Mouse (Mus musculus): ENCODE results near the gene Urad. TPM values are rescaled to one million over a fixed set of nuclear protein-coding genes. Genes with fewer than 3 reads are reported as not detected.

Gene Urad
- total RNA-seq, 4 experiments from 2014 or later: not detected

- no peak for DNase-seq (ENCODE audit: low spot score in 2 of 2)
Measured at GRCm38 (mm10) chr5:147300917-147301780, 21.1 kb downstream of the Urad start.

DNA sequence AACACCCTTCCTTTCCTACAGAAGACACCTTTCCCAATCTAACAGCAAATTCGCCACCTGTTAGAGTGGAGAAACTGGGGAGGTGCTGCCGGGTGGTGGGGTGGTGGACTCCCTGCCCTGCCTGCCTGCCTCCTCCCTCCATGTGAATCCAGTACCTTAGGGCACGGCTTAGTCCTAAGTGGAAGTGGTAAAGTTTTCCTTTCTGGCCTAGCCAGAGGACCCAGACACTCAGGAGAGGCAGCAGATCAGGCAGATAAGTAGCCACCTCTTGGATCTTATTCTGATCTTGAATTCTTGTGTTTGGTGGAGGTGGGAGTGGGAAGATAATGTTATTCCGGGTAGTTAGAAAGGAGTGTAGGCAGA lies 22.3 kb downstream of the Urad start:
- DNase-seq (ENCODE audit: low spot score in 2 of 2): no peak

- DNase-seq (ENCODE audit: low spot score in 2 of 2): no peak
Measured at GRCm38 (mm10) chr5:147299255-147300000, 22.8 kb downstream of the Urad start.

- DNase-seq (ENCODE audit: low spot score in 2 of 2): no peak
Measured at GRCm38 (mm10) chr5:147297249-147297648, 25.0 kb downstream of the Urad start.

GRCm38 (mm10) chr5:147294121-147294520 lies 28.1 kb downstream of the Urad start:
- no peak for DNase-seq (ENCODE audit: low spot score in 2 of 2)

DNA sequence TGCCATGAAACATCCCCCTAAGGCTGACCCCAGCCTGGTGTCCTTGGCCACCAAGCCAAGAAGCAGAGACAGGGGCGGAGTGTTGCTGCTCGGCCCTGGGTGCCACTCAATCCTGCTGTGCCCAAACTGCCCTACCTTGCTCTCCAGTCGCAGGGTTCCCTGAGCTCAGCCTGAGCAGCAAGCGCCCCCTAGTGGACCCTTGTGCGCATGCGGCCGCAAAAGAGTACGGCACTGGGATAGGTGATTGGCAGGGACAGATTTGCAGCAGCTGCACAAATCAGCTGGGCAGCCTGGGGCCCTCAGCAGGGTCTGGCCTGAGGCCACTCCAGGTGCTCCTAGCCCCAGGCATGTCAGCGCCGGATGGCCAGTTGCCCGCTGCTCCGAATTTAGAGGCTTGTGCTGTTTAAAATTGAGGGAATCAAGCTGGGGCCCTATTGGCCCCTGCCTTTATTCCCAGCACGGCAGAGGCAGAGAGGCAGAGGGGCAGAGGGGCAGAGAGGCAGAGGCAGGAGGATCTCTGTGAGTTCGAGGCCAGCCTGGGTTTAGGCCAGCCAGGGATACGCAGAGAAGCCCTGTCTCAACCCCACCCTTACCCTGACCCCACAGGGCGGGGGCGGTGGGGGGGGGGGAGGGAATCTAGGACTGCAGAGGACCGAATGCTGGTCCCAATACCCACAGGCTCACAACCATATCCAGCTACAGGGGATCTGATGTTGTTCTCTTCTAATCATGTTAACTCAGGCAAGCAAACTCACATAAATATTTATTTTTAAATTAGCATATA lies 28.9 kb downstream of the Urad start:
- no peak for DNase-seq (ENCODE audit: low spot score in 2 of 2)

DNA sequence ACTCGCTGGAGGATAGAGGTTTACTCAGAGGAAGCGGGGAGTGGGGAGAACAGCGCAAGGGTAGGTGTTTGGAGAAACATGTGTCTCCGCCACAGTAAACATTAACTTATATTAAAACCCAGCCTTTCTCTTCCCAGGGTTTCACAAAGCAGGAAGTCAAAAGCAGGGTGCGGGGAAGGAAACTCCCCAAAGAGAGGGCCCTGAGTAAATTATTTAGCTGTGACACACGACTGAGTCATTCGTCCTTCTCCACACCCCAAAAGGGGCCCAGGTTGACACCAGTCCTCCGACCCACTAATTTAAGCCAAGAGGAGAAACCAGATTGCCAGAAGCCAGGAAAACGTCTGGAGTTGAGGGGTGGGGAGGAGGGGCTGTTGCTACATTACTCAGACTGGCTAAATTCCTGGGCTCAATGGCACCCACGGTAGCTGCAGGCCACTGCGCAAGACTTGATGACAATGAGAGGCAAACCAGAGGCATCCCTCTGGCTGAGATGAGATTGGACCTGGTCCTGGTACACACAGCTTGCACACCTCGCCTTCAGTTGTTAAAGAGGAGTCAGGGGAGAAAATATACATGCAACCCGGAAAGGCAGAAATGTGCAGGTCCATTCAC lies 29.6 kb downstream of the Urad start:
- no peak for DNase-seq (ENCODE audit: low spot score in 2 of 2)

DNA sequence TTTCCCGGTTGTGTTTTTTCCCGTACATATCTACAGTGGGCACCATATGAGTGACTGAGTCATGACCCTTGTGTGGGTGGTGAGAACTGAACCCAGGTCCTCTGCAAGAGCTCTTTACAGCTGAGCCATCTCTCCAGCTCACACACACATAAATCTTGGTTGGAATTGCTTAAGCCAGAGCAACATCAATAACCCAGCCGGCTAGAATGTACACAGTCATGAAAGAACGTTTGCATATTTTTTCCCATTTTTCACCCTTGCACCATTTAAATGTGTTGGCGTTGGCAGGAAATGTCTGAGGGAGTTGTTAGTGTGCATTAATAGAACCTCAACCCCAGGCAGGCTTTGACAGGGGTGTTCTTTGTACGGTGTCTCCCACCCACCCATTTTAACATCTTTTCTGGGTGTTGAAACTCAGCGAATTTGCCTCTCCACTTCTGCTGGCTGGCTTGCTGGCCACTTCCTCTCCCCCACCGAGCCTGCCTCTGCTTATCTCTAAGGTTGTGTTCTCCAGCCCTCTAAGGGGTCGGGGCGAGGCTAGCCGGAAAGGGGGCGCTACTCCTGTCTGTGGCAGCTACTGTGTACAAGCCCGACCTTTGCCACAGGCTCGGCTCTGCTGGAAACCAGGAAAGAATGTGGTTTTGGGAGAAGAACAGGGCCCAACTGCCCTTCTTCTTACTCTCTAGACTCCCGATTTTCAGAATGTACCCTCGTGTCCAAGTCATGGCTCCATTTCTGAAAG lies 30.3 kb downstream of the Urad start:
- no peak for DNase-seq (ENCODE audit: low spot score in 2 of 2)

DNA sequence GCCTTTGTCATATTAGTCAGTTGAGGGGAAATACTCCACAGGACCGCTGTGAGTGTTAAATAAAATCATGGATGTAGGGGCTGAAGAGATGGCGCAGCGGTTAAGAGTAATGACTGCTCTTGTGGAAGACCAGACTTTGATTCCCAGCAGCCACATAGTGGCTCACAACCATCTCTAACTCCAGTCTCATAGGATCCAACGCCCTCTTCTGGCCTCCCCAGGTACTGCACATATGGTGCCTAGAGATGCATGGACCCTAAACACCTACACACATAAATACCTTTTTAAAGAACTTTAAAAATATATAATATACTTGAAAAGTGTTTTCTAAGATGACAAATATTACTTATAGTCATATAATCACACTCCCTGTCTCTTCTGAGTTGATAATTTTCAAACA lies 37.9 kb downstream of the Urad start:
- no peak for DNase-seq (ENCODE audit: low spot score in 2 of 2)

- DNase-seq (ENCODE audit: low spot score in 2 of 2): no peak
Measured at GRCm38 (mm10) chr5:147277547-147277925, 44.7 kb downstream of the Urad start.

DNA sequence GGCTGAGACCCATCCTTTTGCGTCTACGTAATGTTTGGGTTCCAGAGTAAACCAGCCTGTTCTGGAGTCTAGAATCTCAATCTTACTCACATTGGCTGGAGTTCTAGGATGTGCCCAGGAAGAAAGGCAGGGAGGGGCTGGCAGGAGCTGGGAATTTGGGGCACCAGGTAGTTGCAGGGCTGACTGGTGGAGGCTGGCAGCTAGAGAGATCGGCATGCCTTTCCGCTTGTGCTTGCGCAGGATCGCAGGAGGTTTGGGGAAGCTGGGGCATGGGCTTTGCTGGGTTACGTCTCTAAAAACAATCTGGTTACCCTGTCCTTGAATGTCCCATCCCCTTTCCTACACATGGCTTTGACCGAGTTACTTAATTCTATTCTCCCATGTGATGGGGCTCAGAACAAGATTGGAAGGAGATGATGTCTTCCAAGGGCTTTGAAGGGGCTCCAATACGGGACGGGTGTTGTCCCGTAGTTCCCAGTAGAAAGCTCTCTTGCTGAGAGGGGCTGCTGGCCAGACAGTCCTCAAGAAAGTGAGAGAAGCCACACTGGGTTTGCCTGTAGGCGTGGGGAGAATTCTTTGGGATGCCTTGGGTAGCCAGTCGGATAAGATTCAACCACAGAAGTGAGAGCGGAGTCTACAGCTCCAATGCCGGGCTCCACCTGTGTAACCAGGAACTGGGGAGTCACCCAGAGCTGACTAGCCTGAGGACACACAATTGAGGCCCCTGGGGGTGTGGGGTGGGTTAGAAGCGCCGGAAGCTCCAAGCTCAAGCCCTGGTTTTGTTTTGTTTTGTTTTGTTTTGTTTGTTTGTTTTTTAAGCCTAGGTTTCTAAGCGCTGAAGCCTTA lies 45.3 kb downstream of the Urad start:
- DNase-seq (ENCODE audit: low spot score in 2 of 2): no peak

GRCm38 (mm10) chr5:147275761-147276160 lies 46.5 kb downstream of the Urad start:
- no peak for DNase-seq (ENCODE audit: low spot score in 2 of 2)

DNA sequence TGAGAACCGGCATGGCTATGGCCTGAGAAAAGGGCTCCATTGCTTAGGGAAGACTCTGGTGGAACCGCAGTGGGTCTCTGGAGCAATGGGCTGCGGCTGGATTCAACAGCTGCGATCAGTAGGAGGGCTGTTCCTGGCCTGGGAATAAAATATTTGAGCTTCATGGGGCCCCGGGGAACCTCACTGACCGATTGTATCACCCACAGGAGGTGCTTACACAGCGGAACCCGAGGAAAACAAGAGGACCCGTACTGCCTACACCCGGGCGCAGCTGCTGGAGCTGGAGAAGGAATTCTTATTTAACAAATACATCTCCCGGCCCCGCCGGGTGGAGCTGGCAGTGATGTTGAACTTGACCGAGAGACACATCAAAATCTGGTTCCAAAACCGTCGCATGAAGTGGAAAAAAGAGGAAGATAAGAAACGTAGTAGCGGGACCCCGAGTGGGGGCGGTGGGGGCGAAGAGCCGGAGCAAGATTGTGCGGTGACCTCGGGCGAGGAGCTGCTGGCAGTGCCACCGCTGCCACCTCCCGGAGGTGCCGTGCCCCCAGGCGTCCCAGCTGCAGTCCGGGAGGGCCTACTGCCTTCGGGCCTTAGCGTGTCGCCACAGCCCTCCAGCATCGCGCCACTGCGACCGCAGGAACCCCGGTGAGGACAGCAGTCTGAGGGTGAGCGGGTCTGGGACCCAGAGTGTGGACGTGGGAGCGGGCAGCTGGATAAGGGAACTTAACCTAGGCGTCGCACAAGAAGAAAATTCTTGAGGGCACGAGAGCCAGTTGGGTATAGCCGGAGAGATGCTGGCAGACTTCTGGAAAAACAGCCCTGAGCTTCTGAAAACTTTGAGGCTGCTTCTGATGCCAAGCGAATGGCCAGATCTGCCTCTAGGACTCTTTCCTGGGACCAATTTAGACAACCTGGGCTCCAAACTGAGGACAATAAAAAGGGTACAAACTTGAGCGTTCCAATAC lies 47.8 kb downstream of the Urad start:
- no peak for DNase-seq (ENCODE audit: low spot score in 2 of 2)

- DNase-seq (ENCODE audit: low spot score in 2 of 2): no peak
Measured at GRCm38 (mm10) chr5:147272808-147273345, 49.4 kb downstream of the Urad start.

DNA sequence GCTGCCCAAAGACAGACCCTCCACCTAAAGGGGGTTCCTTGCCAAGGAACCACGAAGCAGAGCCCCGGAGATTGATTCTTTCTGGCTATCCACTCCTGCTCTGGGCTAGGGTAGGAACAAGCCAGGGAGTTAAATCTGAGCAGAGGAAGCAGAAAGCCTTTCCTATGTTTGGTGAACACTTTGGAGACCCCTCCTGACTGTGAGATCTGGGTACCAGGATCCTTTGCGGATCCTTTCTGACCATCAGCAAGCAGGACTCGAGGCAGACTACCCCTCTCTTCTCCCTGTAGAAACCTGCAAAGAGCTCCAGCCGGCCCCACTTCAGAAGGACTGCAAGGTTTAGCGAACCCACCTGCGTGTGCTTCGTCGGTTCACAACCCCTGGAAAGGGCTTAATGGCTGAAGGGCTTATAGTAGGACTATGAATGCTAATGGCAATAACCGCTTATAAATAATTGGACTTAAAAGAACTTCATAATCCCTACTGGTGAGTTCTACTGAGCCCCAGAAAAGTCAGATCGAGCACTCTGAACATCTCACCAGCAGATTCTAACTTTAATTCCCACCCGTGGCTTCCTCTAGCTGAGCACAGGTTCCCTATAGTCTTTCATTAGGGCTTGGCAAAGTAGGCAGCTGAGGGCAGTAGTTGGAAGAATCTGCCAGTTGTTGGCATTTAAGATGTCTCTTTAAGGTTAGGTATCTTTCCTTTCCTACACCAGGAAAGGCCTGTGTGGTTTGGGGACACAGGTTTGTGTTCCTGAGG lies 50.0 kb downstream of the Urad start:
- DNase-seq (ENCODE audit: low spot score in 2 of 2): no peak

- no peak for DNase-seq (ENCODE audit: low spot score in 2 of 2)
Measured at GRCm38 (mm10) chr5:147270673-147271655, 51.3 kb downstream of the Urad start.
